Mouse (Mus musculus): ENCODE measurements around the gene Isoc2b. TPM values are rescaled to one million over a fixed set of nuclear protein-coding genes. Genes with fewer than 3 reads are reported as not detected.

Isoc2b gene
- polyA plus RNA-seq, 1 experiment from 2014 or later = 17.5 TPM

GRCm38 (mm10) chr7:4912248-4912647 lies 42.2 kb upstream of the Isoc2b start:
- no peak for ATAC-seq (ENCODE audit: low FRiP score, low TSS enrichment)
- 64% methylated on average over 5 of the region's 5 CpGs for WGBS
- no peak overlapping the region for H3K27ac ChIP-seq (replicated peaks)

GRCm38 (mm10) chr7:4911561-4911960 lies 41.5 kb upstream of the Isoc2b start:
- Histone ChIP-seq H3K4me1 (replicated peaks; ENCODE audit: control insufficient read depth, insufficient read depth) (no peaks in the 10 kb centered on the region; the same call in 1 of the 2 replicates), H3K27ac (replicated peaks) (no peak overlapping the region), H3K9ac (ENCODE audit: low read length) (no peak overlapping the region), H3K4me2 (replicated peaks; ENCODE audit: low read depth) (no peak overlapping the region), H3K4me3 (ENCODE audit: low read depth, low read length) (no peak overlapping the region), H3K9me3 (ENCODE audit: control insufficient read depth, low read length) (no peaks in the 10 kb centered on the region), H3K27me3 (ENCODE audit: control insufficient read depth, insufficient read depth, low read length) (no peaks in the 10 kb centered on the region), H3K36me3 (ENCODE audit: control insufficient read depth, insufficient read depth, low read length) (no peaks in the 10 kb centered on the region)
- 24% methylated on average over 9 of the region's 9 CpGs for WGBS
- DNase-seq (ENCODE audit: low spot score) = peak; percentile 62
- TF ChIP-seq EP300 (optimal IDR thresholded peaks at IDR 0.05) = no peak
- peak; percentile 69 for TF ChIP-seq CTCF (IDR thresholded peaks at IDR 0.05; ENCODE audit: low read depth)
- no peak for ATAC-seq (ENCODE audit: low FRiP score, low TSS enrichment)

More at GRCm38 (mm10) chr7:4912248-4912647, 42.2 kb upstream of the Isoc2b start:
- H3K9me3 ChIP-seq (ENCODE audit: control insufficient read depth, low read length) = no peaks in the 10 kb centered on the region
- no peaks in the 10 kb centered on the region for H3K36me3 ChIP-seq (ENCODE audit: control insufficient read depth, insufficient read depth, low read length)
- H3K9ac ChIP-seq (ENCODE audit: low read length) = no peak overlapping the region
- H3K27me3 ChIP-seq (ENCODE audit: control insufficient read depth, insufficient read depth, low read length) = no peaks in the 10 kb centered on the region
- no peak for TF ChIP-seq EP300 (optimal IDR thresholded peaks at IDR 0.05)
- TF ChIP-seq CTCF (IDR thresholded peaks at IDR 0.05; ENCODE audit: low read depth) = no peak
- no peak overlapping the region for H3K4me3 ChIP-seq (ENCODE audit: low read depth, low read length)
- DNase-seq (ENCODE audit: low spot score) = no peak
- no peak overlapping the region for H3K4me2 ChIP-seq (replicated peaks; ENCODE audit: low read depth)
- H3K4me1 ChIP-seq (replicated peaks; ENCODE audit: control insufficient read depth, insufficient read depth) = no peaks in the 10 kb centered on the region; the same call in 1 of the 2 replicates

GRCm38 (mm10) chr7:4906466-4906950 lies 36.5 kb upstream of the Isoc2b start, which contains the start of gene Gm36210:
Gene Gm36210, minus strand, starts transcription at chr7:4906516.
- H3K36me3 ChIP-seq (ENCODE audit: control insufficient read depth, insufficient read depth, low read length) = no peaks in the 10 kb centered on the region
- ATAC-seq (ENCODE audit: low FRiP score, low TSS enrichment) (no peak), DNase-seq (ENCODE audit: low spot score) (no peak)
- TF ChIP-seq CTCF (IDR thresholded peaks at IDR 0.05; ENCODE audit: low read depth) (no peak), EP300 (optimal IDR thresholded peaks at IDR 0.05) (no peak)
- H3K9me3 ChIP-seq (ENCODE audit: control insufficient read depth, low read length) = no peaks in the 10 kb centered on the region
- H3K4me3 ChIP-seq (ENCODE audit: low read depth, low read length) = no peak within 1 kb of the TSS
- no peaks in the 10 kb centered on the region for H3K4me1 ChIP-seq (replicated peaks; ENCODE audit: control insufficient read depth, insufficient read depth)
- no peaks in the 10 kb centered on the region for H3K27me3 ChIP-seq (ENCODE audit: control insufficient read depth, insufficient read depth, low read length)
- 70% methylated on average over 10 of the region's 10 CpGs for WGBS
- no peak within 1 kb of the TSS for H3K4me2 ChIP-seq (replicated peaks; ENCODE audit: low read depth)
- no peak within 1 kb of the TSS for H3K27ac ChIP-seq (replicated peaks)
- no peak within 1 kb of the TSS for H3K9ac ChIP-seq (ENCODE audit: low read length)

- no peaks in the 10 kb centered on the region for H3K27me3 ChIP-seq (ENCODE audit: control insufficient read depth, insufficient read depth, low read length)
- DNase-seq (ENCODE audit: low spot score) = no peak
- H3K4me3 ChIP-seq (ENCODE audit: low read depth, low read length) = no peak overlapping the region
- H3K4me1 ChIP-seq (replicated peaks; ENCODE audit: control insufficient read depth, insufficient read depth) = 0 out of 2 replicates have a peak, but pooled peaks cover 2% of the 10 kb centered on the region
- TF ChIP-seq CTCF (IDR thresholded peaks at IDR 0.05; ENCODE audit: low read depth) (no peak), EP300 (optimal IDR thresholded peaks at IDR 0.05) (no peak)
- 81% methylated on average over 9 of the region's 9 CpGs for WGBS
- H3K4me2 ChIP-seq (replicated peaks; ENCODE audit: low read depth) = no peak overlapping the region
- no peak overlapping the region for H3K9ac ChIP-seq (ENCODE audit: low read length)
- H3K27ac ChIP-seq (replicated peaks) = no peak overlapping the region
- no peaks in the 10 kb centered on the region for H3K9me3 ChIP-seq (ENCODE audit: control insufficient read depth, low read length)
- no peak for ATAC-seq (ENCODE audit: low FRiP score, low TSS enrichment)
- H3K36me3 ChIP-seq (ENCODE audit: control insufficient read depth, insufficient read depth, low read length) = no peaks in the 10 kb centered on the region
Observed at GRCm38 (mm10) chr7:4902404-4902803, 32.3 kb upstream of the Isoc2b start.

GRCm38 (mm10) chr7:4901171-4901570 lies 31.1 kb upstream of the Isoc2b start:
- no peak overlapping the region for H3K4me2 ChIP-seq (replicated peaks; ENCODE audit: low read depth)
- H3K9ac ChIP-seq (ENCODE audit: low read length) = no peak overlapping the region
- peak; percentile 68 for TF ChIP-seq CTCF (IDR thresholded peaks at IDR 0.05; ENCODE audit: low read depth)
- no peak for TF ChIP-seq EP300 (optimal IDR thresholded peaks at IDR 0.05)
- DNase-seq (ENCODE audit: low spot score) = peak; percentile 63
- ATAC-seq (ENCODE audit: low FRiP score, low TSS enrichment) = no peak
- H3K4me1 ChIP-seq (replicated peaks; ENCODE audit: control insufficient read depth, insufficient read depth) = 0 out of 2 replicates have a peak, but pooled peaks cover 2% of the 10 kb centered on the region
- H3K27me3 ChIP-seq (ENCODE audit: control insufficient read depth, insufficient read depth, low read length) = no peaks in the 10 kb centered on the region
- 56% methylated on average over 8 of the region's 8 CpGs for WGBS
- H3K36me3 ChIP-seq (ENCODE audit: control insufficient read depth, insufficient read depth, low read length) = no peaks in the 10 kb centered on the region
- no peak overlapping the region for H3K4me3 ChIP-seq (ENCODE audit: low read depth, low read length)
- no peaks in the 10 kb centered on the region for H3K9me3 ChIP-seq (ENCODE audit: control insufficient read depth, low read length)
- no peak overlapping the region for H3K27ac ChIP-seq (replicated peaks)

GRCm38 (mm10) chr7:4900523-4900851 lies 30.4 kb upstream of the Isoc2b start:
- Histone ChIP-seq H3K9ac (ENCODE audit: low read length) (no peak overlapping the region), H3K4me2 (replicated peaks; ENCODE audit: low read depth) (peak overlapping the region; percentile 48), H3K36me3 (ENCODE audit: control insufficient read depth, insufficient read depth, low read length) (no peaks in the 10 kb centered on the region), H3K4me3 (ENCODE audit: low read depth, low read length) (no peak overlapping the region), H3K4me1 (replicated peaks; ENCODE audit: control insufficient read depth, insufficient read depth) (0 out of 2 replicates have a peak, but pooled peaks cover 2% of the 10 kb centered on the region), H3K9me3 (ENCODE audit: control insufficient read depth, low read length) (no peaks in the 10 kb centered on the region), H3K27me3 (ENCODE audit: control insufficient read depth, insufficient read depth, low read length) (no peaks in the 10 kb centered on the region), H3K27ac (replicated peaks) (no peak overlapping the region)
- ATAC-seq (ENCODE audit: low FRiP score, low TSS enrichment) (no peak), DNase-seq (ENCODE audit: low spot score) (no peak)
- TF ChIP-seq EP300 (optimal IDR thresholded peaks at IDR 0.05) = no peak
- TF ChIP-seq CTCF (IDR thresholded peaks at IDR 0.05; ENCODE audit: low read depth) = no peak
- 28% methylated on average over 11 of the region's 11 CpGs for WGBS

Data from stomach, postnatal 0 days (tissue).